Mouse (Mus musculus) neutrophil, adult 59 days (primary cell): ENCODE data around the gene Rps6ka3. TPM values are rescaled to one million over a fixed set of nuclear protein-coding genes. Genes with fewer than 3 reads are reported as not detected.

ENCODE experiments used
- total RNA-seq, 2 experiments: library from RNA; stranded (reverse); gene quantifications; 1 replicate in 1 of 2; 2 replicates in 1 of 2; pipeline ENCODE4 v1.2.4; 2023

The Rps6ka3 gene
- 10 to 100 TPM; 58.6 to 64.5 TPM for total RNA-seq

GRCm38 (mm10) chrX:159210007-159210406 lies at the start of gene Rps6ka3:
Gene Rps6ka3, plus strand, starts transcription at chrX:159210307.

GRCm38 (mm10) chrX:159371831-159372752 lies 162.0 kb downstream of the Rps6ka3 start, which contains the start of gene Eif1ax:
Gene Eif1ax, plus strand, starts transcription at chrX:159372178.

GRCm38 (mm10) chrX:159414130-159414828 lies 204.2 kb downstream of the Rps6ka3 start, which contains the start of gene Map7d2:
Gene Map7d2, plus strand, starts transcription at chrX:159414572.

Other genes with a start within 250 kb of the Rps6ka3 start
- 10 to 100 TPM; 33.8 to 37.1 TPM for gene Eif1ax, start 161.9 kb downstream of the Rps6ka3 start, total RNA-seq
- not detected for gene Map7d2, start 204.3 kb downstream of the Rps6ka3 start, total RNA-seq